Mouse (Mus musculus) forebrain, embryonic 15.5 days (tissue): ENCODE measurements around the gene Thsd4. TPM values are rescaled to one million over a fixed set of nuclear protein-coding genes. Genes with fewer than 3 reads are reported as not detected.

Source experiments
- ATAC-seq: fragments of 200-750 bp; cut with Nextera tagmentation; replicated peaks from 2 replicates; pipeline ENCODE4 v1.8.0; 2017; ENCODE audit warnings: mild to moderate bottlenecking, moderate TSS enrichment, moderate library complexity
- H3K27ac ChIP-seq: fragments of 300-500 bp; sonication (generic); replicated peaks from 2 replicates; pipeline ENCODE4 v1.5.1; 2015; ENCODE audit warnings: mild to moderate bottlenecking, inconsistent platforms
- H3K27me3 ChIP-seq: fragments of 300-500 bp; sonication (generic); 2 replicates; pipeline ENCODE4 v1.6.1; 2015; ENCODE audit warnings: inconsistent platforms
- H3K36me3 ChIP-seq: fragments of 300-500 bp; sonication (generic); 2 replicates; pipeline ENCODE4 v1.6.1; 2015; ENCODE audit warnings: mild to moderate bottlenecking, inconsistent platforms
- H3K4me1 ChIP-seq: fragments of 300-500 bp; sonication (generic); 2 replicates; pipeline ENCODE4 v1.6.1; 2015; ENCODE audit warnings: inconsistent platforms
- H3K4me2 ChIP-seq: fragments of 300-500 bp; sonication (generic); replicated peaks from 2 replicates; pipeline ENCODE4 v1.6.1; 2015; ENCODE audit warnings: mild to moderate bottlenecking, inconsistent platforms
- H3K4me3 ChIP-seq: fragments of 300-500 bp; sonication (generic); 2 replicates; pipeline ENCODE4 v1.5.1; 2015; ENCODE audit warnings: mild to moderate bottlenecking, inconsistent platforms
- H3K9ac ChIP-seq: fragments of 300-500 bp; sonication (generic); replicated peaks from 2 replicates; pipeline ENCODE4 v1.6.1; 2015; ENCODE audit warnings: mild to moderate bottlenecking, inconsistent platforms
- H3K9me3 ChIP-seq: fragments of 300-500 bp; sonication (generic); 2 replicates; pipeline ENCODE4 v1.6.1; 2016; ENCODE audit warnings: inconsistent platforms
- WGBS: fragments of 180-500 bp; shearing (Covaris S2); methylation state at CpG from one replicate; pipeline ENCODE4 v1.1.7; 2015; ENCODE audit warnings: mixed read lengths; 5-methylcytosine and 5-hydroxymethylcytosine counted together
- polyA plus RNA-seq: library from polyadenylated mRNA; unstranded; fragments of >200 nt; fragmentation: Nextera tagmentation; extraction: Ambion mirVana; gene quantifications from 2 replicates; pipeline ENCODE4 v1.2.1, GENCODE M21; 2015

The Thsd4 gene
- polyA plus RNA-seq, 1 experiment from 2014 or later = 4.9 TPM

DNA sequence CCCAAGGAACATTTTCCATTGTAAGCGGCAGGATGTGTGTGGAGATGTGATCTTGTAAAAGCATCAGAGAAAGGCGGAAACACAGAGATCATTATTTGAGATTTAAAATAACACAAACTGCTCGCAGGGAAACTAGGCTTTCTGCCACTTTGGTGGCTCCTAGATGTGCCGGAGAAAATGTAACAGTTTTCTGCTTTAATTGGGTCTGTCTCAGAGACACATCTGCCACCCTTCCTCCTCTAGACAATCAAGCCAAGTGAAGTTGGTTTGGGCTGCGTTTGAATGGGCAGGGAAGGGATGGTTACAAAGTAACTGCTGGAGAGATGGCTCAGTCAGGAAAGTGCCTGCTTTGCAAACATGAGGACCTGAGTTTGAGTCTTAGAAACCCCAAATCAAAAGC lies 466.9 kb downstream of the Thsd4 start:
- Histone ChIP-seq H3K4me3 (no peak overlapping the region), H3K36me3 (no peaks in the 10 kb centered on the region), H3K4me1 (peaks cover 12% of the 10 kb centered on the region; the same call in 1 of the 2 replicates), H3K27ac (peak overlapping the region; percentile 16), H3K27me3 (no peaks in the 10 kb centered on the region), H3K9me3 (no peaks in the 10 kb centered on the region), H3K4me2 (no peak overlapping the region), H3K9ac (no peak overlapping the region)
- WGBS = 36% methylated on average over 5 of the region's 5 CpGs
- ATAC-seq = no peak

DNA sequence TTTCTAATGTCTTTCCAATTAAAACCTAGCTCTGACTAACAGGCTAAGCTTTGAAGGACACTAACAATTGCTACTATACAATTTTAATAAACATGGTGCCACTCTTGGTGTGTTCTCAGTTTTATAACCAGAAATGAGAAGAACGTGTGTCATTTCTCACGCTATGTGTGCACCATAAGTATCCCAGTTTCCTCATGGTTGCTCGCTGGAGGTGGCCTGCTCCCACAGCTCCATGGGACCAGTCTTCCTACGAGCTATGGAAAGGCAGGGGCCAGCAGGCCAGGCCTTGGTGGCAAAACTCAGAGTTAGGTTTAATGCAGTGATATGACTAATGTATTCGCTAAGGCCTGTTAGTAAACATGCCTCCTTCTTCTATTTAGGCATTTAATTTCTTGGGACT lies 468.7 kb downstream of the Thsd4 start:
- Histone ChIP-seq H3K27ac (no peak overlapping the region), H3K4me1 (peaks cover 12% of the 10 kb centered on the region; the same call in 1 of the 2 replicates), H3K27me3 (no peaks in the 10 kb centered on the region), H3K9me3 (no peaks in the 10 kb centered on the region), H3K9ac (no peak overlapping the region), H3K4me2 (no peak overlapping the region), H3K36me3 (no peaks in the 10 kb centered on the region), H3K4me3 (no peak overlapping the region)
- 95% methylated on average over 5 of the region's 5 CpGs for WGBS
- no peak for ATAC-seq

- 73% methylated on average over 4 of the region's 4 CpGs for WGBS
- H3K9ac ChIP-seq = no peak overlapping the region
- no peaks in the 10 kb centered on the region for H3K27me3 ChIP-seq
- no peak overlapping the region for H3K27ac ChIP-seq
- no peaks in the 10 kb centered on the region for H3K9me3 ChIP-seq
- no peaks in the 10 kb centered on the region for H3K36me3 ChIP-seq
- no peak overlapping the region for H3K4me2 ChIP-seq
- no peak overlapping the region for H3K4me3 ChIP-seq
- no peak for ATAC-seq
- peaks cover 12% of the 10 kb centered on the region; the same call in 1 of the 2 replicates for H3K4me1 ChIP-seq
Observed at GRCm38 (mm10) chr9:60052415-60052814, 469.4 kb downstream of the Thsd4 start.

DNA sequence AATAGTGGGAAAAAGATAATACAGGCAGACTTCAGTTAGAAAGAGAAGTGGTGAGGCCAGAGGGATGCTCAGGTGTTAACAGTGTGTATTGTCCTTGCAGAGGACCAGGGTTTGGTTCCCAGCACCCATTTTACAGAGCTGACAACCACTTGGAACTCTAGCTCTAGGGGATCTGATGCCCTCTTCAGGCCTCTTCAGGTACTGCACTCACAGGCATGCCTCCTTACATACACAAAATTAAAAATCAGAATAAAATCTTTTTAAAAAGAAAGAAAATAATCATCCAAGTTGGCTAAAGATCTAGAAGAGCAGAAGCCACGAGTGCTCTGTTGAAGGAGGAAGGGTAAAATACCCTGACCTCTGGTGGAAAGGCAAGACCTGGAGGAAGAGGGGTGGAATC lies 478.7 kb downstream of the Thsd4 start:
- ATAC-seq = no peak
- Histone ChIP-seq H3K36me3 (no peaks in the 10 kb centered on the region), H3K4me1 (peaks cover 8% of the 10 kb centered on the region; the same call in 1 of the 2 replicates), H3K27me3 (no peaks in the 10 kb centered on the region), H3K27ac (no peak overlapping the region), H3K9me3 (0 out of 2 replicates have a peak, but pooled peaks cover 4% of the 10 kb centered on the region), H3K9ac (no peak overlapping the region), H3K4me3 (no peak overlapping the region), H3K4me2 (no peak overlapping the region)
- WGBS = 87% methylated on average over 1 of the region's 1 CpGs

GRCm38 (mm10) chr9:60034883-60035282 lies 487.0 kb downstream of the Thsd4 start:
- Histone ChIP-seq H3K9ac (no peak overlapping the region), H3K27me3 (no peaks in the 10 kb centered on the region), H3K9me3 (no peaks in the 10 kb centered on the region), H3K4me2 (no peak overlapping the region), H3K4me3 (no peak overlapping the region), H3K4me1 (peaks cover 8% of the 10 kb centered on the region; the same call in 1 of the 2 replicates), H3K27ac (no peak overlapping the region), H3K36me3 (no peaks in the 10 kb centered on the region)
- no peak for ATAC-seq
- WGBS = 93% methylated on average over 4 of the region's 4 CpGs

- ATAC-seq = no peak
- Histone ChIP-seq H3K9me3 (no peaks in the 10 kb centered on the region), H3K4me1 (peaks cover 4% of the 10 kb centered on the region; the same call in 1 of the 2 replicates), H3K4me3 (no peak overlapping the region), H3K4me2 (no peak overlapping the region), H3K9ac (no peak overlapping the region), H3K27ac (no peak overlapping the region), H3K36me3 (no peaks in the 10 kb centered on the region), H3K27me3 (no peaks in the 10 kb centered on the region)
- WGBS = 79% methylated on average over 4 of the region's 4 CpGs
Observed at GRCm38 (mm10) chr9:60027234-60027633, 494.6 kb downstream of the Thsd4 start.

DNA sequence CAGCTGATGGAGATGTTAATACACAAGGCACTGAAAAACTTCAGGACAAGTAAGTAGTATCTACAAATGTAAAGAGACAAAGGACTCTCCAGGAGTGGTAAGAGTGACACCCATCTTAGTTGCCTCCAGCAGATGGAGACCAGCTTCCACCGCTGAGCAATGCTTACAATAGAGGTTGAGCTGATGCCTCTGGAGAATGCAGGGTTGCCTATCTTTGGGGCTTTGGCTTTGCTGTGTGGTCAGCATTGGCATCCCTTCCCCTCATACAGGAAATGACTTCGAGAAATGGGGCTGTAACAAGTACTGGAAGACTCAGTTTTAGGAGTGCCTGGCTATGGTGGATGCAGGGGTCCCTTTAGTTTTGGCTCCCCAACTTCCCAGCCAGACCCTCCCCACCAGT lies 495.1 kb downstream of the Thsd4 start:
- Histone ChIP-seq H3K27me3 (no peaks in the 10 kb centered on the region), H3K4me2 (no peak overlapping the region), H3K4me3 (no peak overlapping the region), H3K9me3 (no peaks in the 10 kb centered on the region), H3K36me3 (no peaks in the 10 kb centered on the region), H3K9ac (no peak overlapping the region), H3K27ac (no peak overlapping the region), H3K4me1 (peaks cover 4% of the 10 kb centered on the region; the same call in 1 of the 2 replicates)
- 93% methylated on average over 2 of the region's 2 CpGs for WGBS
- no peak for ATAC-seq

DNA sequence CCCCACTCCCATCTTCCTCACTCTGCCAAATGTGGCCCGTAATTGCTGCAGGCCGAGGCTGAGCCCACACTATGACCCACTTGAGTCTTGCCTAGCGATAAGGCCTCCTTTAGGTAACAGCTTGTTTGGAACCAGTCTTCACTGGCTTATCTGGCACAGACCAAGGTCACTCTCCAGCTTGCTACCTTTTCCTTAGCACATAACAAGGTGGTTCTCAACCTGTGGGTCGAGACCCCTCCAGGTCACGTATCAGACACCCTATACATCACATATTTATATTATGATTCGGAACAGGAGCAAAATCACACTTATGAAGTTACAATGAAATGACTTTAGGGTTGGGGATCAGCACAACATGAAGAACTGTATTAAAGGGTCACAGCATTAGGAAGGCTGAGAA lies 495.9 kb downstream of the Thsd4 start:
- Histone ChIP-seq H3K4me3 (no peak overlapping the region), H3K4me1 (peaks cover 4% of the 10 kb centered on the region; the same call in 1 of the 2 replicates), H3K9ac (no peak overlapping the region), H3K4me2 (no peak overlapping the region), H3K9me3 (no peaks in the 10 kb centered on the region), H3K27me3 (no peaks in the 10 kb centered on the region), H3K27ac (no peak overlapping the region), H3K36me3 (no peaks in the 10 kb centered on the region)
- ATAC-seq = no peak
- 95% methylated on average over 6 of the region's 6 CpGs for WGBS

DNA sequence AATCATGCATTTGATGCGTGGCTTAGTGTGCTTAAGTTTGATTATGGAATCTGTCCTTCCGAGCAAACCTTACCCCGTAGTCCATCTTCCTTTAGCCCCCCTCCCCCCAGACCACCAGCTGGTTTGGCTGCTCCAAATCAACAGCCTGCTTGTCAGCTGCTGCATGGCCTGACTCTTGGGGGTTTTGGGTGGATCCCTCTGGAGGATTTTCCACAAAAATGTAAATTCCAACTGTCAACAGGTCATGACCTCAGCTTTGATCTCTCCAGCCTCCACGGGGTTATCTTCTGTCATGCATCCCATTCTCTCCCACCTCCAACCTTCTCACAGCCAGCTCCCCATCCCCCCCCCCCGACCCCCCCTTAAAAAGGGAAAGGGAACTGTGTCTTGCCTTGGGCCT lies 496.9 kb downstream of the Thsd4 start:
- no peak overlapping the region for H3K27ac ChIP-seq
- H3K9me3 ChIP-seq = no peaks in the 10 kb centered on the region
- 14% methylated on average over 5 of the region's 5 CpGs for WGBS
- ATAC-seq = no peak
- H3K9ac ChIP-seq = no peak overlapping the region
- H3K27me3 ChIP-seq = no peaks in the 10 kb centered on the region
- no peak overlapping the region for H3K4me3 ChIP-seq
- peaks cover 4% of the 10 kb centered on the region; the same call in 1 of the 2 replicates for H3K4me1 ChIP-seq
- H3K36me3 ChIP-seq = no peaks in the 10 kb centered on the region
- no peak overlapping the region for H3K4me2 ChIP-seq

DNA sequence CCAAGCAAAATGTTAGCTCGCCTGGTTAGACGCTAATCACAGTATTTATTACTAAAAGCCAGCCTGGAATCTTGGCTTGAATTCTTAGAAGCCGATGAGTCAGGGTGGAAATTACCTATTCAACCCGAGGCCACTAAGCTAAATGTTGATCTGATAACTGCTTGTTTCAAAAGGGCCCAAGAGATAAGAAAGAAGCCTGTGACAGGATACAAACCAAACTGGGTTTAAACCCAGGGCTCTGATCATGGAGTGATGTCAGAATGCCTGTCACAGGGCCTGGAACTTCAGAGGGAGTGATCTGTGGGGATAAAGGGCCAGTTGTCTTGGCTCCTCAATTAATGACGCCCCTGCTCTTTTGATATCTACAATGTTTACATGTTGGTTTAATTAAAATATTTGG lies 497.3 kb downstream of the Thsd4 start:
- Histone ChIP-seq H3K36me3 (no peaks in the 10 kb centered on the region), H3K9ac (no peak overlapping the region), H3K4me2 (no peak overlapping the region), H3K27me3 (no peaks in the 10 kb centered on the region), H3K27ac (no peak overlapping the region), H3K4me3 (no peak overlapping the region), H3K9me3 (no peaks in the 10 kb centered on the region), H3K4me1 (peaks cover 4% of the 10 kb centered on the region; the same call in 1 of the 2 replicates)
- ATAC-seq = no peak
- 15% methylated on average over 5 of the region's 5 CpGs for WGBS

DNA sequence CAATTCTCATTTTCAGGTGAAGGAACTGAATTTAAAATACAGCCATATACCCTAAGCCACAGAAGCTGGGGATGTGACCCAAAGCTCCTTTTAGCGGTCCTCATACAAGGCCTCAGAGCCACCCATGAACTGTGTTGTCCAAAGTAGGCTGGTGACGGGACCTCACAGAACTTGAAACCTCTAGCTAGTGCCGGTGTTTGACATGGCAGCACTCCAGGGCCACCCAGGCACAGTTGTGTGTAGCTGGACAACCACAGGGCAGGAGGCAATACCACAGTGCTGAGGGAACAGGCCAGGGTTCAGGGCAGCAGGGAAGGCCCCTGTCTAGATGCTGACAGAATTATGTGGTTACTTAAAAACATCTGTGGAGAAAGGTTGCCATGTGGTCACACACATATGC lies 499.5 kb downstream of the Thsd4 start:
- ATAC-seq = no peak
- Histone ChIP-seq H3K9me3 (no peaks in the 10 kb centered on the region), H3K4me3 (no peak overlapping the region), H3K9ac (no peak overlapping the region), H3K27me3 (no peaks in the 10 kb centered on the region), H3K4me1 (no peaks in the 10 kb centered on the region), H3K36me3 (no peaks in the 10 kb centered on the region), H3K4me2 (no peak overlapping the region), H3K27ac (no peak overlapping the region)
- 84% methylated on average over 3 of the region's 3 CpGs for WGBS

DNA sequence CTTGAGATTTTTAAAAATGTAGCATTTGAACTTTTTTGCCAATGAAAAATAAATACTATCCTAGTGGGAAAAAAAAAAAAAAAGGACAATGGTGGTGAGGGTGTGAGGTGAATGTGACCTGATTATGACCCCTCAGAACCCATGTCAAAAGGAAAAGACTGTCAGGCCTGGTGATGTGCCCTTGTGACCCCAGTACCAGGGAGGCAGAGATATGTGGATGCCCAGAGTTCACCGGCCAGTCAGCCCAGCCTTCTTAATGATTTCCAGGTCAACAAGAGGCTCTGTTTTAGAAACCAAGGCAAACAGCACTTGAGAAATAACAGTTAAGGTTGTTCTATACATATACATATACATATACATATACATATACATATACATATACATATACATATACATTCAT lies 501.4 kb downstream of the Thsd4 start:
- H3K27ac ChIP-seq = no peak overlapping the region
- no peaks in the 10 kb centered on the region for H3K9me3 ChIP-seq
- no peaks in the 10 kb centered on the region for H3K27me3 ChIP-seq
- H3K4me3 ChIP-seq = no peak overlapping the region
- H3K4me2 ChIP-seq = no peak overlapping the region
- ATAC-seq = no peak
- no peaks in the 10 kb centered on the region for H3K4me1 ChIP-seq
- no peaks in the 10 kb centered on the region for H3K36me3 ChIP-seq
- 84% methylated on average over 1 of the region's 1 CpGs for WGBS
- H3K9ac ChIP-seq = no peak overlapping the region

- Histone ChIP-seq H3K9ac (no peak overlapping the region), H3K36me3 (no peaks in the 10 kb centered on the region), H3K27me3 (no peaks in the 10 kb centered on the region), H3K4me2 (no peak overlapping the region), H3K4me3 (no peak overlapping the region), H3K4me1 (no peaks in the 10 kb centered on the region), H3K9me3 (no peaks in the 10 kb centered on the region), H3K27ac (no peak overlapping the region)
- ATAC-seq = no peak
- 34% methylated on average over 1 of the region's 1 CpGs for WGBS
Observed at GRCm38 (mm10) chr9:60010285-60010684, 511.6 kb downstream of the Thsd4 start.
